Mouse (Mus musculus): ENCODE results near the gene Olfr1166.
"Not testable (repeated sequence)": the region's sequence is repeated elsewhere in the genome, so short reads cannot be mapped to it uniquely, and the experiment has no call there.

Gene Olfr1166

DNA sequence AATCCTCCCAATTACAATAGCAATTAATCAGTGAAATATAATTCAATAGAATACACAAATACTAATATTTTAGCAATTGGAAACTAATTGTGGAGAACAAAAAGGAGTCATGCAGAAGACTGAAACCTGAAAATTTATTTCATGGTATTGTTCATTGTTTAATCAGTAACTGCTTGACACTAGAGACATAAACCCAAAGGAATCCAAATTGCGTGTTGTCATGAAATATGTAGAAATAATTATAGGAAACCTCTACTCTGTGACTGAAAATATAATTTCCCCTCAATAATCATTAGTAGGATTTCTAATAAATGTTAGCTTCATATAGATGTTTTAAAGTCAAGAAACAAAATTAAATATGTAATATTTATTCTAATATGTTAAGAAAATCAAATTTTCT, at the start of gene Olfr1166:
Gene Olfr1166 (minus strand): TSS at position 101 of the 400 bp plus-strand sequence.
- DNase-seq (ENCODE audit: low read depth, low spot score): no peak

DNA sequence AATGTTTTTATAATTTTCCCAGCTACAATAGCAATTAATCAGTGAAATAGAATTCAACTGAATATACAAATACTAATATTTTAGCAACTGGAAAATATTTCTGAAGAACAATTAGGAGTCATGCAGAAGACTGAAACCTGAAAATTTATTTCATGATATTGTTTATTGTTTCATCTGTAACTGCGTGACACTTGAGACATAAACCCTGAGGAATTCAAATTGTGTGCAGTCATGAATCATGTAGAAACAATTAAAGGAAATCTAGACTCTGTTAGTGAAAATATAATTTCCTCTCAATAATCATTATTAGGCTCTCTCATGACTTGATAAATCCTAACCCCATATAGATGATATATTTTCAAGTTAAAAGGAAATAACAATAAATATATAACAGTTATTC, 27.0 kb upstream of the Olfr1166 start, which contains the start of gene Olfr1167:
Gene Olfr1167 (minus strand): TSS at position 101 of the 400 bp plus-strand sequence.
- DNase-seq (ENCODE audit: low read depth, low spot score): not testable (repeated sequence)

DNA sequence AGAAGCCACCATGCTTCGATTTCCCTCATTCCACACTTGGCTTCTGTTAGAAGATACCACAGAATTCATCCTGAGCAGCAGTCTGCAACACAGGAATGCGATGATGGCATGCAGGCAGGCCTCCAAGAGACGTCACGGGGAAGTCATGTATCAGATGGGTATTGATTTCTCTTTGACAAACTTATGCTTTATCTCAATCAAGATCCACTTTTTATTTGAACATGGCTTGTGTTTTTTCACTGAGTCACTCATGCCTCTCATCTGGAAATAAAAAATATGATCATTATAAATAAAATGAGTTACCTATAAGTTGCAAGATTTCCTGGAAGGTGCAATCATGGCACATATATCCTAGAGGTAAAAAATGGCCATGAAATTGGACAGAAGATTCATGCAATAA, 34.2 kb downstream of the Olfr1166 start, which contains the start of gene Olfr1164:
Gene Olfr1164 (minus strand): TSS at position 101 of the 400 bp plus-strand sequence.
- DNase-seq (ENCODE audit: low read depth, low spot score): no peak
